Mouse (Mus musculus) testis, adult 2 months (tissue): ENCODE measurements around the gene Hsh2d. TPM values are rescaled to one million over a fixed set of nuclear protein-coding genes. Genes with fewer than 3 reads are reported as not detected.

Experiments used
- H3K27ac ChIP-seq: fragments of 200-500 bp; 2 replicates; pipeline ENCODE4 v1.5.1; 2012; ENCODE audit warnings: low read depth, low read length; ENCODE audit not compliant: control insufficient read depth, insufficient read depth
- H3K27me3 ChIP-seq: fragments of 200-500 bp; 2 replicates; pipeline ENCODE4 v1.6.1; 2012; ENCODE audit warnings: mild to moderate bottlenecking, low read length, moderate library complexity; ENCODE audit not compliant: control insufficient read depth, insufficient read depth
- H3K36me3 ChIP-seq: fragments of 200-500 bp; 2 replicates; pipeline ENCODE4 v1.6.1; 2012; ENCODE audit warnings: mild to moderate bottlenecking, low read length; ENCODE audit not compliant: control insufficient read depth, insufficient read depth
- H3K4me1 ChIP-seq: fragments of 200-500 bp; 2 replicates; pipeline ENCODE4 v1.6.1; 2012; ENCODE audit warnings: low read length; ENCODE audit not compliant: control insufficient read depth, insufficient read depth
- H3K4me3 ChIP-seq: fragments of 200-500 bp; 2 replicates; pipeline ENCODE4 v1.5.1; 2012; ENCODE audit warnings: low read depth, mild to moderate bottlenecking, low read length, moderate library complexity, mixed read lengths; ENCODE audit not compliant: control insufficient read depth
- CTCF ChIP-seq: fragments of 200-500 bp; IDR thresholded peaks from 2 replicates; pipeline ENCODE4 v1.5.1; 2012; ENCODE audit warnings: low read depth, mild to moderate bottlenecking, inconsistent platforms, low read length, moderate library complexity; ENCODE audit not compliant: control insufficient read depth, insufficient read depth, insufficient replicate concordance
- POLR2A ChIP-seq: fragments of 200-500 bp; IDR thresholded peaks from 2 replicates; pipeline ENCODE4 v1.6.1; 2012; ENCODE audit warnings: low read depth, mild to moderate bottlenecking, inconsistent platforms, low read length, moderate library complexity; ENCODE audit not compliant: control insufficient read depth
- polyA plus RNA-seq: library from polyadenylated mRNA; depleted of rRNA; stranded (reverse); fragments of >200 nt; gene quantifications from 2 replicates; pipeline ENCODE4 v1.2.3, GENCODE M21; 2012

The Hsh2d gene
- polyA plus RNA-seq, 1 experiment, result 0.31 TPM

GRCm38 (mm10) chr8:72215060-72215459, 25.6 kb downstream of the Hsh2d start:
- Histone ChIP-seq H3K36me3 (no peaks in the 10 kb centered on the region), H3K27ac (no peak overlapping the region), H3K4me1 (no peaks in the 10 kb centered on the region; the same call in 1 of the 2 replicates), H3K27me3 (no peaks in the 10 kb centered on the region), H3K4me3 (no peak overlapping the region)
- TF ChIP-seq CTCF (0 out of 2 replicates have a peak, but pooled peaks have one; percentile 17), POLR2A (no peak)

- Histone ChIP-seq H3K4me1 (no peaks in the 10 kb centered on the region; the same call in 1 of the 2 replicates), H3K4me3 (no peak overlapping the region), H3K27me3 (no peaks in the 10 kb centered on the region), H3K36me3 (no peaks in the 10 kb centered on the region), H3K27ac (no peak overlapping the region)
- TF ChIP-seq CTCF (no peak), POLR2A (no peak)
Observed at GRCm38 (mm10) chr8:72215871-72216270, 26.4 kb downstream of the Hsh2d start.

- H3K27ac ChIP-seq, result peak overlapping the region; percentile 58
- TF ChIP-seq POLR2A (no peak), CTCF (no peak)
- 0 out of 2 replicates have a peak, but pooled peaks cover 1% of the 10 kb centered on the region for H3K36me3 ChIP-seq
- no peaks in the 10 kb centered on the region for H3K27me3 ChIP-seq
- H3K4me3 ChIP-seq, result peak overlapping the region; percentile 97
- no peaks in the 10 kb centered on the region; the same call in 1 of the 2 replicates for H3K4me1 ChIP-seq
Observed at GRCm38 (mm10) chr8:72218781-72219540, 29.5 kb downstream of the Hsh2d start.

DNA sequence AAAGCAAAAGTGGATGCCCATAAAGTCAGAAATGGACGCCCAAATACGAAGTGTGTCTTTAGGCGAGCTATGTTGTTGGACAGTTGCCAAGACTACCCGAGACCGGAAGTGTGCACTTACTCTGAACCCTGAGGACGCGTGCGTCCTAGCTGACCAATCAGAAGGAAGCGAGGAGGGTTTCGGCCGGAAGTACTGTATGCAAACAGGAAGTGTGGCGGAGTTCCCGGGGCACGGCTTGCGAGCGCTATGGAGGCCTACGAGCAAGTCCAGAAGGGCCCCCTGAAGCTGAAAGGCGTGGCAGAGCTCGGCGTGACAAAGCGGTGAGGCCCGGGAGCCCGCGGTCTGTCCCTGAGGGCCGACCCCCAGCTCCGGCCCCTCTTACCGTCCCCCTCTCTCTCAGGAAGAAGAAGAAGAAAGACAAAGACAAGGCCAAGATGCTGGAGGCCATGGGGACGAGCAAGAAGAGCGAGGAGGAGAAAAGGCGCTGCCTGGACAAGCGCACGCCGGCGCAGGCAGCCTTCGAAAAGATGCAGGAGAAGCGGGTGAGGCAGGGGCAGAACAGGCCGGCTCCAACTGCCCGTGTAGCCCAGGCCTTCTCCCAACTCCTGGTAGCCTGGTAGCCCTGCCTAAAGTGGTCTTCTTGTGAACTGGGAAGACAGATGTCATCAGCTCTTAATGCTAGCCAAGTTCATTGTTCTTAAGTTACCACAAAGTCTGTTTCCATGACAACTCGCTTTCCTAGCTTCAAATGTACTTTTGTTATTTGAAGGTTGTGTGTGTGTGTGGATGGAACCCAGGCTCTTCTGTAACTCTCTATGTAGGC, 30.3 kb downstream of the Hsh2d start, which contains the start of gene Fam32a:
Gene Fam32a (plus strand): TSS at position 190 of the 823 bp plus-strand sequence.
- TF ChIP-seq POLR2A (peak; percentile 87), CTCF (no peak)
- Histone ChIP-seq H3K27ac (peak within 1 kb of the TSS; percentile 86), H3K27me3 (no peaks in the 10 kb centered on the region), H3K4me1 (no peaks in the 10 kb centered on the region; the same call in 1 of the 2 replicates), H3K4me3 (peak within 1 kb of the TSS; percentile 97), H3K36me3 (0 out of 2 replicates have a peak, but pooled peaks cover 1% of the 10 kb centered on the region)

DNA sequence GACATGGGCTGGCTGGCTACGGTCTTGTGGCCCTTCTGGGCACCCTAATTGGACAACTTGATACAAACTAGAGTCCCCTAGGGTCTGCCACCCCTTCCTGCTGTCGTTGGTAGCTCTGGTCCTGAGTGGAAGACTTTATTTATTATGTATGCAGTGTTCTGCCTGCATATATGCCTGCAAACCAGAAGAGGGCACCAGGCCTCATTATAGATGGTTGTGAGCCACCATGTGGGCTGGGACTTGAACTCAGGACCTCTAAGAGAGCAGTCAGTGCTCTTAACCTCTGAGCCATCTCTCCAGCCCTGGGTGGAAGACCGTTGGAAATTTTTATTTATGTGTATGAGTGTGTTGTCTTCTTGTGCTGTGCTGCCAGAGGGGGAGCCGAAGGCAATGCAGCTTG, 31.3 kb downstream of the Hsh2d start:
- Histone ChIP-seq H3K4me3 (peak overlapping the region; percentile 97; the same call in 1 of the 2 replicates), H3K4me1 (no peaks in the 10 kb centered on the region; the same call in 1 of the 2 replicates), H3K27ac (no peak overlapping the region), H3K36me3 (0 out of 2 replicates have a peak, but pooled peaks cover 1% of the 10 kb centered on the region), H3K27me3 (no peaks in the 10 kb centered on the region)
- TF ChIP-seq POLR2A (no peak), CTCF (no peak)

DNA sequence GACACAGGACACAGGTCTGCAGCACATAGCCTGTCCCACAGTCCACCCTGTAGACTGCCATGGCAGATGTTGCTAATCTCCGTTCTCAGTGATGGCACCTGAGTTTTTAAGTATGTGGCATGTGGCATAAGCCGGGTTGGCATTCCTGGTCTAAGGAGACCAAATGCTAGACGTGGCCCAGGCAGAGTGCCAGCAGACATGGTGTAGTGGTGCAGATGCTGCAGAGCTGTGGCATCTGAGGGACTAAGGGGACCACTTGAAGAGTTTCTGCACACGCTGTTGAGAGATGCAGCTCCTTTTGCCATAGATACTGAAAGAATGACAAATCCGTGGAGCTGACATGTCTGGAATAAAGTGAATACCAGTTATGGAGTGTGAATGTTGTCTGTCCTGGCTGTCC, 33.2 kb downstream of the Hsh2d start:
- TF ChIP-seq POLR2A (no peak), CTCF (no peak)
- Histone ChIP-seq H3K4me1 (no peaks in the 10 kb centered on the region; the same call in 1 of the 2 replicates), H3K4me3 (no peak overlapping the region), H3K36me3 (0 out of 2 replicates have a peak, but pooled peaks cover 1% of the 10 kb centered on the region), H3K27ac (no peak overlapping the region), H3K27me3 (no peaks in the 10 kb centered on the region)
